Mouse (Mus musculus): ENCODE measurements around the gene Baat.

DNA sequence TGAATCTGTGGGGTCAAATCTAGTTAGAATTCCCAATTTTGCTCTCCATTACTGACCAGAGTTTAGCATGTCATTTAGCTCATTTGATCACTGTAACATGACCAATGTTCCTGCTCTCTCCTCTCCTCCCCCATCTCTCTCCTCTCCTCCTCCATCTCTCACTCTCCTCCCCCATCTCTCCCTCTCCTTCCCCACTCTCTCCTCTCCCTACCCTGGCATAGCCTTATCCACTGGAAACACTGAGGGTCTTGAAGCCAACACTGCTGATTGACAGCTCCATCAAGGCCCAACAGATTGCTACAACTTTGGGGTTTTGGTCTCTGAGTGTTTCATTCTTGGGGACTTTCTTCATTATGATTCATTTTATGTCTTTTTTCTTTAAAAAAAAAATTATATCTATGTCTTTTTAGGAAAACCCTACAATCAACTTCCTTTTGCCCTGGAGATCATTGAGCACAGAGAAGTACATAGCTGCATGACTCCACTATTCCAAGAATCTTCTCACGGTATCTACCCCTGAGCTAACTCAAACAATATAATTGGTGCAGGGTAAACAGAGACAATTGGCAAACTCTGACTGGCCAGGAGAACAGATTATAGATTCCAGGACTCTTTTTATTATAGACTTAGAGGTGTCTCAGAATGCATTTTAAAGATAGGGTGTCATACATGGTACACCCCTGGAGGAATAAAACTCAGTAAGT, 54.4 kb downstream of the Baat start:
- TF ChIP-seq POLR2A (IDR thresholded peaks at IDR 0.05; ENCODE audit: control insufficient read depth, low read depth, low read length) (no peak), CTCF (IDR thresholded peaks at IDR 0.05; ENCODE audit: control insufficient read depth, insufficient read depth, insufficient replicate concordance, low read depth, low read length) (no peak)
